Mouse (Mus musculus): ENCODE measurements around the gene Sgms2. TPM values are rescaled to one million over a fixed set of nuclear protein-coding genes. Genes with fewer than 3 reads are reported as not detected.

Gene Sgms2
- polyA plus RNA-seq, 1 experiment, result 0.51 TPM

DNA sequence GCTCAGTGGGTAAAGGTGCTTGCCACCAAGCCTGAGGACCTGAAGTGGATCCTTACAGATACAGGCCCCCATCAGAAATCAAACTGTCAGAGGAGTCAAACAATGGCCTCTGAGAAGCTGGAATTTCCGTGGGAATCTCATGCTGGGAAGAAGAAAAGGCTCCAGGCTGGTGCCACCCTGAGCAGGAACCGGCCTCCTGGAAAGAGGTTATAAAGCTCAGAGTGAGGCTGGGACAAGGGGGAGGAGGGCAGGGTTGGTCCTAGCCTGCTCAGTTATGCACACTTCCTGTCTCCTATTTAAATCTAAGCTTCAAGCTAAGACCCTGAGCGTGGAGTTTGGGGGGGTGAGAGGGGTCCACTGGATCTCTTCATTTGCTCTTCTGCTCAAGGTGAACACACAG, 21.6 kb downstream of the Sgms2 start:
- DNase-seq (ENCODE audit: low read depth in 1 of 2, low spot score in 2 of 2), result no peak
- H3K27ac ChIP-seq (ENCODE audit: insufficient read depth, low read length), result no peak overlapping the region
- H3K4me3 ChIP-seq (ENCODE audit: extremely low read depth, insufficient read depth, insufficient read length), result no peak overlapping the region
- no peaks in the 10 kb centered on the region for H3K27me3 ChIP-seq (ENCODE audit: control insufficient read depth, insufficient read depth, low read length)
- no peaks in the 10 kb centered on the region; the same call in 1 of the 2 replicates for H3K4me1 ChIP-seq (ENCODE audit: control insufficient read depth, insufficient read depth, insufficient read length)
- no peak for TF ChIP-seq POLR2A (IDR thresholded peaks at IDR 0.05; ENCODE audit: low read depth, low read length)
- no peak for TF ChIP-seq CTCF (IDR thresholded peaks at IDR 0.05; ENCODE audit: extremely low read depth, insufficient read depth, insufficient read length, insufficient replicate concordance)
- WGBS, result 45% methylated on average over 3 of the region's 3 CpGs
- H3K36me3 ChIP-seq (ENCODE audit: control insufficient read depth, insufficient read depth, low read length), result no peaks in the 10 kb centered on the region

- H3K27me3 ChIP-seq (ENCODE audit: control insufficient read depth, insufficient read depth, low read length), result no peaks in the 10 kb centered on the region
- H3K4me3 ChIP-seq (ENCODE audit: extremely low read depth, insufficient read depth, insufficient read length), result no peak overlapping the region
- WGBS, result 74% methylated on average over 6 of the region's 6 CpGs
- no peak for DNase-seq (ENCODE audit: low read depth in 1 of 2, low spot score in 2 of 2)
- H3K27ac ChIP-seq (ENCODE audit: insufficient read depth, low read length), result no peak overlapping the region
- TF ChIP-seq POLR2A (IDR thresholded peaks at IDR 0.05; ENCODE audit: low read depth, low read length), result no peak
- TF ChIP-seq CTCF (IDR thresholded peaks at IDR 0.05; ENCODE audit: extremely low read depth, insufficient read depth, insufficient read length, insufficient replicate concordance), result no peak
- no peaks in the 10 kb centered on the region for H3K4me1 ChIP-seq (ENCODE audit: control insufficient read depth, insufficient read depth, insufficient read length)
- H3K36me3 ChIP-seq (ENCODE audit: control insufficient read depth, insufficient read depth, low read length), result no peaks in the 10 kb centered on the region
Observed at GRCm38 (mm10) chr3:131466371-131466770, 24.8 kb downstream of the Sgms2 start.

DNA sequence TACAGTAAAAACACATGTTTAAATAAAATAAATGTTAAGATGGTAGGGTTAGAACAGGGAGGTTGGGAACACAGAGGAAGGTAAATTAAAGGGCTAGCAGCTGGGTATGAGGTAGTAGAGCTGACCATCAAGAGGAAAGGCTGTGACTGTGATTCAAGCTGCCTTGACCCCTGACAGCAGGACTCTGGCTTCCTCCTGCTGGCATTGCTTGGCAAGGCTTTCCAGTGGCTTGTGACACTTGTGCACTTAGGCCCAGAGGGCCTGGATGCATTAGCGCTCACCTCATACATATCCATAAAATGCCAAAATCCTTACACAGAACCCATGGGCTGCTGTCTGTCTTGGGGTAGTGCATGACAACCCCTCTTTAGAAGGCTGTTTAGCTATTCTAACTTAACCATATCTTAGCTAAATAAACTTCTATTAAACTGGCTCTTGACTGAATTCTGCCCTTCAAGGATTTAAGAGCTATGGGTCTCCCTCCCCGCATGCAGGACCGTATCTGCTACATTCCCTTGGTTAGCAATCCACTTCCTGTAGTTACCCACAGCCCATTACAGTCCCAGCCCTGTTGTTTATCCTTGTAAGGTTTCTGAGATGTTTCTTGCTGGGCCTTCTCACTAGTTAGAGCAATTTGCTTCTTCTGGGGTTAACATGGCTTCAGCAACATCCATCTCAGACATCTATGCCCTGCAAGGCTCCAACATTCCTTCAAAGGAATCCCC, 25.5 kb downstream of the Sgms2 start:
- whole genome bisulfite sequencing, result 72% methylated on average over 3 of the region's 3 CpGs
- H3K4me3 ChIP-seq (ENCODE audit: extremely low read depth, insufficient read depth, insufficient read length), result no peak overlapping the region
- H3K27me3 ChIP-seq (ENCODE audit: control insufficient read depth, insufficient read depth, low read length), result no peaks in the 10 kb centered on the region
- H3K27ac ChIP-seq (ENCODE audit: insufficient read depth, low read length), result no peak overlapping the region
- no peak for DNase-seq (ENCODE audit: low read depth in 1 of 2, low spot score in 2 of 2)
- TF ChIP-seq POLR2A (IDR thresholded peaks at IDR 0.05; ENCODE audit: low read depth, low read length), result no peak
- TF ChIP-seq CTCF (IDR thresholded peaks at IDR 0.05; ENCODE audit: extremely low read depth, insufficient read depth, insufficient read length, insufficient replicate concordance), result no peak
- no peaks in the 10 kb centered on the region for H3K4me1 ChIP-seq (ENCODE audit: control insufficient read depth, insufficient read depth, insufficient read length)
- H3K36me3 ChIP-seq (ENCODE audit: control insufficient read depth, insufficient read depth, low read length), result no peaks in the 10 kb centered on the region

DNA sequence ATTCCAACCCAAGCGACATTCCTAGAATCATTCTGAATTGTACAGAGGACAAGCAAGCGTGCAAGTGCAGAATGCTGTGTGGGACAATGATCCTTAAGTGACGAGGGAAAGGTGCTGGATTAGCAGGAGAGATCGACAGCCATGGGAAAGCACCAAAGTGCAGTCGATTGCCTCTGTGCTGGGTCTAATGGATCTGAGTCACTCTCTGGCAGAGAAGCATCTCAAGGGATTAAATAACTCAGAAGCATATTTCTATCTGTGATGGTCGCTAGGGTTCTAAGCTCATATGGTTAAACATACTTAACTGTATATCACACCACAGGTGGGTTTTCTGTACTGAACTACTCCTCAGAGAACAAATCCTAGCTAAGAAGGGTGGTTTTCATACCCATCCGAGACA, 118.2 kb downstream of the Sgms2 start:
- no peak overlapping the region for H3K27ac ChIP-seq (ENCODE audit: insufficient read depth, low read length)
- no peak for DNase-seq (ENCODE audit: low read depth in 1 of 2, low spot score in 2 of 2)
- WGBS, result 92% methylated on average over 7 of the region's 7 CpGs
- H3K4me1 ChIP-seq (ENCODE audit: control insufficient read depth, insufficient read depth, insufficient read length), result no peaks in the 10 kb centered on the region
- no peaks in the 10 kb centered on the region for H3K36me3 ChIP-seq (ENCODE audit: control insufficient read depth, insufficient read depth, low read length)
- H3K4me3 ChIP-seq (ENCODE audit: extremely low read depth, insufficient read depth, insufficient read length), result no peak overlapping the region
- no peak for TF ChIP-seq POLR2A (IDR thresholded peaks at IDR 0.05; ENCODE audit: low read depth, low read length)
- TF ChIP-seq CTCF (IDR thresholded peaks at IDR 0.05; ENCODE audit: extremely low read depth, insufficient read depth, insufficient read length, insufficient replicate concordance), result no peak
- no peaks in the 10 kb centered on the region for H3K27me3 ChIP-seq (ENCODE audit: control insufficient read depth, insufficient read depth, low read length)

- DNase-seq (ENCODE audit: low read depth in 1 of 2, low spot score in 2 of 2), result no peak
- no peak overlapping the region for H3K27ac ChIP-seq (ENCODE audit: insufficient read depth, low read length)
- WGBS, result 78% methylated on average over 8 of the region's 8 CpGs
- H3K27me3 ChIP-seq (ENCODE audit: control insufficient read depth, insufficient read depth, low read length), result no peaks in the 10 kb centered on the region
- no peak for TF ChIP-seq CTCF (IDR thresholded peaks at IDR 0.05; ENCODE audit: extremely low read depth, insufficient read depth, insufficient read length, insufficient replicate concordance)
- no peak for TF ChIP-seq POLR2A (IDR thresholded peaks at IDR 0.05; ENCODE audit: low read depth, low read length)
- H3K4me3 ChIP-seq (ENCODE audit: extremely low read depth, insufficient read depth, insufficient read length), result no peak overlapping the region
- H3K36me3 ChIP-seq (ENCODE audit: control insufficient read depth, insufficient read depth, low read length), result no peaks in the 10 kb centered on the region
- H3K4me1 ChIP-seq (ENCODE audit: control insufficient read depth, insufficient read depth, insufficient read length), result no peaks in the 10 kb centered on the region
Observed at GRCm38 (mm10) chr3:131368678-131369077, 122.5 kb downstream of the Sgms2 start.

GRCm38 (mm10) chr3:131367452-131367851, 123.8 kb downstream of the Sgms2 start:
- Histone ChIP-seq H3K36me3 (ENCODE audit: control insufficient read depth, insufficient read depth, low read length) (no peaks in the 10 kb centered on the region), H3K4me1 (ENCODE audit: control insufficient read depth, insufficient read depth, insufficient read length) (no peaks in the 10 kb centered on the region), H3K4me3 (ENCODE audit: extremely low read depth, insufficient read depth, insufficient read length) (no peak overlapping the region), H3K27me3 (ENCODE audit: control insufficient read depth, insufficient read depth, low read length) (no peaks in the 10 kb centered on the region), H3K27ac (ENCODE audit: insufficient read depth, low read length) (no peak overlapping the region)
- no peak for DNase-seq (ENCODE audit: low read depth in 1 of 2, low spot score in 2 of 2)
- TF ChIP-seq POLR2A (IDR thresholded peaks at IDR 0.05; ENCODE audit: low read depth, low read length) (no peak), CTCF (IDR thresholded peaks at IDR 0.05; ENCODE audit: extremely low read depth, insufficient read depth, insufficient read length, insufficient replicate concordance) (no peak)
- WGBS, result 87% methylated on average over 4 of the region's 4 CpGs

Measured in spleen, adult 2 months (tissue).